Mouse (Mus musculus): Measurements from ENCODE around the gene Gng7. TPM values are rescaled to one million over a fixed set of nuclear protein-coding genes. Genes with fewer than 3 reads are reported as not detected.

Gng7 gene
- polyA plus RNA-seq, 1 experiment from 2014 or later, result 6.0 TPM

- Histone ChIP-seq H3K27ac (replicated peaks) (no peak overlapping the region), H3K36me3 (no peaks in the 10 kb centered on the region), H3K4me1 (peaks cover 15% of the 10 kb centered on the region), H3K4me3 (peak overlapping the region; percentile 14; the same call in 1 of the 2 replicates), H3K27me3 (ENCODE audit: low read depth, poor library complexity, severe bottlenecking) (peaks cover 68% of the 10 kb centered on the region), H3K9me3 (replicated peaks) (no peaks in the 10 kb centered on the region)
- 11% methylated on average over 10 of the region's 10 CpGs for WGBS
- DNase-seq (ENCODE audit: low spot score), result peak; percentile 84
These were observed 26.9 kb downstream of the Gng7 start for GRCm38 (mm10) chr10:80987709-80988441.

- H3K9me3 ChIP-seq (replicated peaks), result no peaks in the 10 kb centered on the region
- H3K4me1 ChIP-seq, result peaks cover 14% of the 10 kb centered on the region
- peaks cover 70% of the 10 kb centered on the region for H3K27me3 ChIP-seq (ENCODE audit: low read depth, poor library complexity, severe bottlenecking)
- DNase-seq (ENCODE audit: low spot score), result no peak
- WGBS, result 81% methylated on average over 6 of the region's 6 CpGs
- no peak overlapping the region for H3K4me3 ChIP-seq
- no peaks in the 10 kb centered on the region for H3K36me3 ChIP-seq
- H3K27ac ChIP-seq (replicated peaks), result no peak overlapping the region
These were observed 28.0 kb downstream of the Gng7 start for GRCm38 (mm10) chr10:80986754-80987153.

GRCm38 (mm10) chr10:80985970-80986701 lies 28.6 kb downstream of the Gng7 start:
- H3K4me3 ChIP-seq, result peak overlapping the region; percentile 29
- no peaks in the 10 kb centered on the region for H3K36me3 ChIP-seq
- peaks cover 70% of the 10 kb centered on the region for H3K27me3 ChIP-seq (ENCODE audit: low read depth, poor library complexity, severe bottlenecking)
- no peak overlapping the region for H3K27ac ChIP-seq (replicated peaks)
- H3K4me1 ChIP-seq, result peaks cover 14% of the 10 kb centered on the region
- no peaks in the 10 kb centered on the region for H3K9me3 ChIP-seq (replicated peaks)
- WGBS, result 38% methylated on average over 13 of the region's 13 CpGs
- DNase-seq (ENCODE audit: low spot score), result no peak

DNA sequence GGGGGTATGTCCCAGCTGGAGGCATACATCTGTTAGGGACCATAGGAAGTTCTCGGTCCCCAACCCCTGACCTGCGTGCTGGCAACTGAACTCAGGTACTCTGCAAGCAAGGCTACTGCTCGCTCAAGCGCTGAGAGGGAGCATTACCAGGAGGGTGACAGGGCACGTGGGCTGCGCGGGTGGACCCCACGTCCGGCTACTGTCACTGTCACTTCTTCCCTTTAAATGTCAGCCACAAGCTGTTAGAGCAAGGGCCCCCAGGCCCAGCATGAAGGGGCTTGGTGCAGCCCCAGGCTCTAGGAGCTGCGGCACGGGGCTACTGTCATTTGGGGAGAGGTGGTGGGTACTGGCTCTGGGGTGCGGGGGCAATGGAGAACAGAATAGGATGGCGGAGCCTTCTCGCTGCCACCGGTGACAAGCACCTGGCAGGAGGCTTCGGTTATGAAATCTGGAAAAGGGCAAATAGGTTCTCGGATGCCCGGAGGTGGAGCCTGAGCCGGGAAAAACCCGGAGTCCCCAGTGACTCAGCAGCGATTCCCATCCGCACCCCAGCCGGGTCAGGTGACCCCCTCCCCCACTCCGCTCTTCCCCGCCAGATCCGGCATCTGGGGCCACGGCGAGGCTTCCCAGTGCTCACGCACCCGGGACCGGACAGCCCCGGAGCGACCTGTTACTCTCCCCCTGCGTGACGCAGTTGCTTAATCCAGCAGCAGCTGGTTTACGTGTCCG lies 29.3 kb downstream of the Gng7 start:
- no peak for DNase-seq (ENCODE audit: low spot score)
- Histone ChIP-seq H3K9me3 (replicated peaks) (no peaks in the 10 kb centered on the region), H3K27ac (replicated peaks) (no peak overlapping the region), H3K4me1 (peaks cover 14% of the 10 kb centered on the region), H3K36me3 (no peaks in the 10 kb centered on the region), H3K27me3 (ENCODE audit: low read depth, poor library complexity, severe bottlenecking) (peaks cover 70% of the 10 kb centered on the region), H3K4me3 (peak overlapping the region; percentile 29)
- 11% methylated on average over 37 of the region's 37 CpGs for WGBS

- WGBS, result 89% methylated on average over 12 of the region's 12 CpGs
- Histone ChIP-seq H3K27ac (replicated peaks) (no peak overlapping the region), H3K4me3 (no peak overlapping the region), H3K36me3 (no peaks in the 10 kb centered on the region), H3K27me3 (ENCODE audit: low read depth, poor library complexity, severe bottlenecking) (peaks cover 67% of the 10 kb centered on the region), H3K4me1 (peaks cover 14% of the 10 kb centered on the region), H3K9me3 (replicated peaks) (no peaks in the 10 kb centered on the region)
- DNase-seq (ENCODE audit: low spot score), result no peak
These were observed 30.5 kb downstream of the Gng7 start for GRCm38 (mm10) chr10:80984223-80984622.

- no peak overlapping the region for H3K27ac ChIP-seq (replicated peaks)
- H3K4me3 ChIP-seq, result no peak overlapping the region
- H3K27me3 ChIP-seq (ENCODE audit: low read depth, poor library complexity, severe bottlenecking), result peaks cover 48% of the 10 kb centered on the region
- no peaks in the 10 kb centered on the region for H3K36me3 ChIP-seq
- peaks cover 8% of the 10 kb centered on the region for H3K4me1 ChIP-seq
- WGBS, result 89% methylated on average over 4 of the region's 4 CpGs
- no peaks in the 10 kb centered on the region for H3K9me3 ChIP-seq (replicated peaks)
- DNase-seq (ENCODE audit: low spot score), result no peak
These were observed 32.4 kb downstream of the Gng7 start for GRCm38 (mm10) chr10:80982381-80982780.

DNA sequence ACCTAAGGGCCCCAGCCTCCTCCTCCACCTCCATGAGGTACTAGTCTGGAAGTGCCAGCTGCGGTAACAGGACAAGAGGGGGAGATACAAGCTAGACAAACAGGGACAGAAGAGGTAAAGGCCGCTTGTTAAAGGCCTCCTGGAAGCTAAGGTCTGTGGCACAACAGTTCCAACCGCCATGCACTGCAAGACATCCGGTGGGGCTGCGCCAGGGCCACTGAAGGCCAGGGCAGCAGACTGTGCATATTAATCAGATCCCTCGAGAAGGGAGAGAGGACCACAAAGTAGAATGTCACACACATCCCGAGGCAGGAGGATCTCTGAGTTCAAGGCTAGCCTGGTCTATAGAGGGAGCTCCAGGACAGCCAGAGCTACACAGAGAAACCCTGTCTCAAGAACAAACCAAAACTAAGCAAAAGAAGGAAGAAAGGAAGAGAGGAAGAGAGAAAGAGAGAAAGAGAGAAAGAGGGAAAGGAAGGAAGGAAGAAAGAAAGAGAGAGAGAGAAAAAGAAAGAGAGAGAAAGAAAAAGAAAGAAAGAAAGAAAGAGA lies 33.1 kb downstream of the Gng7 start:
- H3K27ac ChIP-seq (replicated peaks), result no peak overlapping the region
- DNase-seq (ENCODE audit: low spot score), result no peak
- H3K27me3 ChIP-seq (ENCODE audit: low read depth, poor library complexity, severe bottlenecking), result peaks cover 41% of the 10 kb centered on the region
- no peaks in the 10 kb centered on the region for H3K36me3 ChIP-seq
- peaks cover 8% of the 10 kb centered on the region for H3K4me1 ChIP-seq
- WGBS, result 63% methylated on average over 7 of the region's 7 CpGs
- no peaks in the 10 kb centered on the region for H3K9me3 ChIP-seq (replicated peaks)
- H3K4me3 ChIP-seq, result no peak overlapping the region

DNA sequence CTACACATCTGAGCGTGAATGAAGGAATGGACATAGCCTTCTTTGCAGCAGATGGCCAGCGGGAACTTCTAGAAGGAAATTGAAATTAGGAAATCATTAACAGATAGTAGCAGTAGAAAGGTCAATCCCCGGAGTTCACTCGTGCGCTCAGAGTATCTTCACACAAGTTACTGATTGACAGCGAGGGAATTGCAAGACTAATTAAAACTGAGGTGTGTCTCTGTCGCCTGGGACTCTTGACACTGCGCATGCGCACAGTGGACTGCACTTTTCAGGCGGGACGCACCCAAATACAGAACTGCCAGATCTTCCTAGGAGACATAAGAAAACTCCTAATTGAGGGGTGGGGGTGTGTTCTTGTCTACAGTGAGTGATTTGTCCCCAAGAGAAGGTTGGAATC lies 39.3 kb downstream of the Gng7 start:
- no peaks in the 10 kb centered on the region for H3K4me1 ChIP-seq

GRCm38 (mm10) chr10:80973722-80974121 lies 41.0 kb downstream of the Gng7 start:
- no peak for DNase-seq (ENCODE audit: low spot score)
- no peaks in the 10 kb centered on the region for H3K27me3 ChIP-seq (ENCODE audit: low read depth, poor library complexity, severe bottlenecking)
- H3K9me3 ChIP-seq (replicated peaks), result peaks cover 5% of the 10 kb centered on the region; the same call in 1 of the 2 replicates
- no peaks in the 10 kb centered on the region for H3K4me1 ChIP-seq
- H3K36me3 ChIP-seq, result no peaks in the 10 kb centered on the region
- H3K27ac ChIP-seq (replicated peaks), result no peak overlapping the region
- WGBS, result 95% methylated on average over 1 of the region's 1 CpGs
- no peak overlapping the region for H3K4me3 ChIP-seq

More for the DNA sequence above, 39.3 kb downstream of the Gng7 start:
- WGBS, result 91% methylated on average over 11 of the region's 11 CpGs
- H3K36me3 ChIP-seq, result no peaks in the 10 kb centered on the region
- no peak for DNase-seq (ENCODE audit: low spot score)
- no peaks in the 10 kb centered on the region for H3K27me3 ChIP-seq (ENCODE audit: low read depth, poor library complexity, severe bottlenecking)
- H3K27ac ChIP-seq (replicated peaks), result no peak overlapping the region
- no peak overlapping the region for H3K4me3 ChIP-seq
- H3K9me3 ChIP-seq (replicated peaks), result peaks cover 5% of the 10 kb centered on the region; the same call in 1 of the 2 replicates

- no peaks in the 10 kb centered on the region for H3K4me1 ChIP-seq
- H3K9me3 ChIP-seq (replicated peaks), result peaks cover 5% of the 10 kb centered on the region; the same call in 1 of the 2 replicates
- H3K4me3 ChIP-seq, result no peak overlapping the region
- DNase-seq (ENCODE audit: low spot score), result no peak
- H3K36me3 ChIP-seq, result no peaks in the 10 kb centered on the region
- H3K27me3 ChIP-seq (ENCODE audit: low read depth, poor library complexity, severe bottlenecking), result no peaks in the 10 kb centered on the region
- 71% methylated on average over 11 of the region's 11 CpGs for WGBS
- 0 out of 2 replicates have a peak overlapping the region, but pooled peaks have one; percentile 17 for H3K27ac ChIP-seq (replicated peaks)
These were observed 42.4 kb downstream of the Gng7 start for GRCm38 (mm10) chr10:80972071-80972987.

DNA sequence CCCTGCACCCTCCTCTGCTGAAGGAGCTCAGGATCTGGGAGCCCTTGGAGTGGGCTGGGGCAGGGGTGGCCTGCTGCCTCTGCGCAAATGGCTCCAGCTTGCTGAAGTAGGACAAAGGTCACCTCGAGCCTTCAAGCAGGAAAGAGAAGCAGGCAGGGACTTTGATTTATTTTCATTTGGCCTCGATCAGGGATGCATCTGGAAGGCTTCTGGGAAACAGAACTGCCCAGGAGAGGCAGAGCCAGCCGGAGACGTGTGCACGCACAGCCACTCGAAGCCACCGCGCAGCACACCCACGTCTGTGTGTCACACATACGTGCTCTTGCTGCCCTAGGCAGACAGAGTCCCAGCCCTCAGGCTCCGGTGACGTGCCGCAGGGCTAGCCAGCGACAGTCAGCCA lies 43.2 kb downstream of the Gng7 start:
- 82% methylated on average over 15 of the region's 15 CpGs for WGBS
- H3K27me3 ChIP-seq (ENCODE audit: low read depth, poor library complexity, severe bottlenecking), result no peaks in the 10 kb centered on the region
- no peaks in the 10 kb centered on the region for H3K4me1 ChIP-seq

More for the DNA sequence above, 43.2 kb downstream of the Gng7 start:
- no peak for DNase-seq (ENCODE audit: low spot score)
- H3K9me3 ChIP-seq (replicated peaks), result peaks cover 5% of the 10 kb centered on the region; the same call in 1 of the 2 replicates
- H3K36me3 ChIP-seq, result no peaks in the 10 kb centered on the region
- H3K27ac ChIP-seq (replicated peaks), result no peak overlapping the region
- no peak overlapping the region for H3K4me3 ChIP-seq
